Mouse (Mus musculus) embryonic facial prominence, embryonic 12.5 days (tissue): Measurements from ENCODE around the gene Olfr282. TPM values are rescaled to one million over a fixed set of nuclear protein-coding genes. Genes with fewer than 3 reads are reported as not detected.

ENCODE experiments used
- ATAC-seq: fragments of 200-750 bp; cut with Nextera tagmentation; 2 replicates; pipeline ENCODE4 v1.8.0; 2017; ENCODE audit not compliant: insufficient number of reproducible peaks, insufficient read depth, low FRiP score, low TSS enrichment
- H3K27ac ChIP-seq: fragments of 300-500 bp; sonication (generic); 2 replicates; pipeline ENCODE4 v1.5.1; 2016; ENCODE audit warnings: mild to moderate bottlenecking
- H3K27me3 ChIP-seq: fragments of 300-500 bp; sonication (generic); 2 replicates; pipeline ENCODE4 v1.6.1; 2016; ENCODE audit warnings: mild to moderate bottlenecking, moderate library complexity
- H3K36me3 ChIP-seq: fragments of 300-500 bp; sonication (generic); 2 replicates; pipeline ENCODE4 v1.6.1; 2016; ENCODE audit warnings: mild to moderate bottlenecking
- H3K4me1 ChIP-seq: fragments of 300-500 bp; sonication (generic); 2 replicates; pipeline ENCODE4 v1.6.1; 2016
- H3K4me2 ChIP-seq: fragments of 300-500 bp; sonication (generic); replicated peaks from 2 replicates; pipeline ENCODE4 v1.6.1; 2016; ENCODE audit warnings: mild to moderate bottlenecking, moderate library complexity
- H3K4me3 ChIP-seq: fragments of 300-500 bp; sonication (generic); 2 replicates; pipeline ENCODE4 v1.5.1; 2016; ENCODE audit warnings: mild to moderate bottlenecking
- H3K9ac ChIP-seq: fragments of 300-500 bp; sonication (generic); 2 replicates; pipeline ENCODE4 v1.6.1; 2016; ENCODE audit warnings: mild to moderate bottlenecking, moderate library complexity
- H3K9me3 ChIP-seq: fragments of 300-500 bp; sonication (generic); 2 replicates; pipeline ENCODE4 v1.6.1; 2016; ENCODE audit warnings: mild to moderate bottlenecking, moderate library complexity
- WGBS: fragments of 180-500 bp; shearing (Covaris S2); methylation state at CpG from one replicate; pipeline ENCODE4 v1.1.7; 2016; 5-methylcytosine and 5-hydroxymethylcytosine counted together
- polyA plus RNA-seq: library from polyadenylated mRNA; unstranded; fragments of >200 nt; fragmentation: Nextera tagmentation; extraction: Ambion mirVana; gene quantifications from 2 replicates; pipeline ENCODE4 v1.2.1, GENCODE M21; 2016

The Olfr282 gene
- polyA plus RNA-seq, 1 experiment from 2014 or later = not detected

- no peaks in the 10 kb centered on the region for H3K36me3 ChIP-seq
- H3K4me1 ChIP-seq = no peaks in the 10 kb centered on the region
- 83% methylated on average over 5 of the region's 5 CpGs for WGBS
- H3K27ac ChIP-seq = no peak overlapping the region
- ATAC-seq = no peak
- no peak overlapping the region for H3K9ac ChIP-seq
- H3K4me3 ChIP-seq = no peak overlapping the region
- no peaks in the 10 kb centered on the region for H3K27me3 ChIP-seq
- no peak overlapping the region for H3K4me2 ChIP-seq
- no peaks in the 10 kb centered on the region for H3K9me3 ChIP-seq
These were observed 45.3 kb downstream of the Olfr282 start for GRCm38 (mm10) chr15:98476281-98476680.

GRCm38 (mm10) chr15:98479568-98480102 lies 48.6 kb downstream of the Olfr282 start:
- ATAC-seq = no peak
- Histone ChIP-seq H3K27me3 (no peaks in the 10 kb centered on the region), H3K36me3 (no peaks in the 10 kb centered on the region), H3K4me3 (no peak overlapping the region), H3K9me3 (no peaks in the 10 kb centered on the region), H3K27ac (no peak overlapping the region), H3K9ac (no peak overlapping the region), H3K4me1 (no peaks in the 10 kb centered on the region), H3K4me2 (no peak overlapping the region)
- WGBS = 76% methylated on average over 7 of the region's 7 CpGs

- H3K4me1 ChIP-seq = no peaks in the 10 kb centered on the region
- no peak within 1 kb of the TSS for H3K27ac ChIP-seq
- no peak within 1 kb of the TSS for H3K4me2 ChIP-seq
- H3K27me3 ChIP-seq = no peaks in the 10 kb centered on the region
- H3K36me3 ChIP-seq = no peaks in the 10 kb centered on the region
- H3K9ac ChIP-seq = no peak within 1 kb of the TSS
- no peak for ATAC-seq
- no peaks in the 10 kb centered on the region for H3K9me3 ChIP-seq
- no peak within 1 kb of the TSS for H3K4me3 ChIP-seq
- 63% methylated on average over 3 of the region's 3 CpGs for WGBS
These were observed 51.7 kb downstream of the Olfr282 start, which contains the start of gene Lalba for GRCm38 (mm10) chr15:98482701-98483100. Lalba (minus strand) TSS chr15:98482721.

- ATAC-seq = no peak
- no peaks in the 10 kb centered on the region for H3K4me1 ChIP-seq
- H3K27me3 ChIP-seq = no peaks in the 10 kb centered on the region
- no peak overlapping the region for H3K4me2 ChIP-seq
- H3K27ac ChIP-seq = no peak overlapping the region
- H3K4me3 ChIP-seq = no peak overlapping the region
- no peaks in the 10 kb centered on the region for H3K36me3 ChIP-seq
- no peak overlapping the region for H3K9ac ChIP-seq
- H3K9me3 ChIP-seq = no peaks in the 10 kb centered on the region; the same call in 1 of the 2 replicates
- 63% methylated on average over 18 of the region's 18 CpGs for WGBS
These were observed 53.2 kb downstream of the Olfr282 start for GRCm38 (mm10) chr15:98483907-98484886.

- no peak for ATAC-seq
- no peaks in the 10 kb centered on the region for H3K36me3 ChIP-seq
- H3K4me2 ChIP-seq = no peak overlapping the region
- H3K27ac ChIP-seq = no peak overlapping the region
- WGBS = 95% methylated on average over 8 of the region's 8 CpGs
- no peaks in the 10 kb centered on the region; the same call in 1 of the 2 replicates for H3K9me3 ChIP-seq
- no peak overlapping the region for H3K9ac ChIP-seq
- no peaks in the 10 kb centered on the region for H3K27me3 ChIP-seq
- no peaks in the 10 kb centered on the region for H3K4me1 ChIP-seq
- no peak overlapping the region for H3K4me3 ChIP-seq
These were observed 55.5 kb downstream of the Olfr282 start for GRCm38 (mm10) chr15:98486433-98487021.

Other genes starting within 250 kb of the Olfr282 start
- gene Olfr288, start 235.7 kb upstream of the Olfr282 start, polyA plus RNA-seq = not detected in 2 replicates
- gene Gm44579, start 210.2 kb upstream of the Olfr282 start, polyA plus RNA-seq = not detected in 2 replicates
- not detected in 2 replicates for gene Olfr287, start 210.2 kb upstream of the Olfr282 start, polyA plus RNA-seq
- not detected in 2 replicates for gene Olfr286, start 196.8 kb upstream of the Olfr282 start, polyA plus RNA-seq
- not detected in 2 replicates for gene H1fnt, start 173.9 kb upstream of the Olfr282 start, polyA plus RNA-seq
- gene Zfp641, start 135.1 kb upstream of the Olfr282 start, polyA plus RNA-seq = 1.0 and 1.2 TPM in 2 replicates
- not detected in 2 replicates for gene Olfr285, start 113.9 kb upstream of the Olfr282 start, polyA plus RNA-seq
- not detected in 2 replicates for gene Olfr284, start 90.2 kb upstream of the Olfr282 start, polyA plus RNA-seq
- 0.10 TPM in 1 of 2 replicates, not detected in the other for gene Olfr283, start 50.3 kb upstream of the Olfr282 start, polyA plus RNA-seq
- gene Olfr281, start 21.4 kb downstream of the Olfr282 start, polyA plus RNA-seq = 0.05 TPM in 1 of 2 replicates, not detected in the other
- not detected in 2 replicates for gene OR5BS1P, start 38.7 kb downstream of the Olfr282 start, polyA plus RNA-seq
- gene Lalba, start 51.5 kb downstream of the Olfr282 start, polyA plus RNA-seq = not detected in 2 replicates
- gene Olfr279, start 61.2 kb downstream of the Olfr282 start, polyA plus RNA-seq = 0.12 TPM in 1 of 2 replicates, not detected in the other
- gene Kansl2, start 103.0 kb downstream of the Olfr282 start, polyA plus RNA-seq = 175 and 177 TPM in 2 replicates
- 58.0 and 58.9 TPM in 2 replicates for gene Ccnt1, start 139.7 kb downstream of the Olfr282 start, polyA plus RNA-seq
- gene 4930415O20Rik, start 139.8 kb downstream of the Olfr282 start, polyA plus RNA-seq = not detected in 2 replicates
- gene Adcy6, start 178.9 kb downstream of the Olfr282 start, polyA plus RNA-seq = 18.7 and 22.2 TPM in 2 replicates
- gene Cacnb3, start 199.6 kb downstream of the Olfr282 start, polyA plus RNA-seq = 64.5 and 72.8 TPM in 2 replicates
- gene Ddx23, start 231.7 kb downstream of the Olfr282 start, polyA plus RNA-seq = 28.8 and 29.8 TPM in 2 replicates
- gene Rnd1, start 246.2 kb downstream of the Olfr282 start, polyA plus RNA-seq = 0.57 and 0.91 TPM in 2 replicates